Mouse (Mus musculus) regulatory T cell (primary cell): ENCODE results near the gene Gm39566.

ENCODE experiments used
- in situ Hi-C: fragments of 300-600 bp; cut with MboI, MseI; formaldehyde crosslinking; loops from one replicate; pipeline ENCODE4 v1.15.1; 2025; ENCODE audit warnings: high pct_unique_total_duplicates

Gene Gm39566

DNA sequence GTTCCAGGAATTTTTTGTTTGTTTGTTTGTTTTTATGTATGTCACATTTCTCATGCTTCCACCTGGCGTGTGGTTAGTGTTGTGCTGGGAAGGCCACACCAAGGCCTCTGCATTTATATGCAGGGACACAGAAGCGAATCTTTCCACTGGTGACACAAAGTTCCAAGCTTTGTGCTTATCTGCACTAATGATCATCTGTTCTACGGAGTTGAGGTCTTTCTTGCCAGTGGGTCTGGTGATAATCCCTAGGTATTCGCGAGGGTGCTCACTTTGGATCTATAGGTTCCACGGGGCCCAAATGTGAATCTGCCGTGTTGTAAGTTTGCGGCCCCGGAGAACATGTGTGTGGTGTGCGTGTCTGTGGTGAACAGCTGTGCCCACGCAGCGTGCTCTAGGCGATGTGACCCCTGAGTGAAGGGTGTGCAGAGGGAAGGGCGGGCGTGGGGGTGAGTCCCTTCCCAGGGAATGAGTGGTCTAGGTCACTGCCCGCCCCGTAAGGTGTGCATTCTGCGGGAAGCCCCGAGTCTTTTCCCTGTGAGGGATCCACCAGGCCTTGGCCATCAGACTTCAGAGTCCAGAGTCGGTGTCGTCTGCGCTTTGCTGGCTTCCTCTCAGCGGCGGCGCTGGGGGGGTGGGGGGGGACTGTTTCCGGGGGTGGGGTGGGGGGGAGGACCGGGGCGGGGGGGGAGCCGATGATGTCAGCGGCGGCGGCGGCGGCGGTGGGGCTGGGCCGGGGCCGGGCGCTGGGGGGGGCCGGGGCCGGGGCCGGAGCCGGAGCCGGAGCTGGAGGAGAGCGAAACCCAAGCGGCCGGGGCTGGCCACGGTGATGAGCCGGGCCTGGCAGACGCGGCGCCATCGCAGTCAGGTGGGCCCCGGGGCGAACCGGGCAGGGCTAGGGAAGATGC is 49.6 kb downstream of the Gm39566 start, which contains the start of gene Zbtb4:
Gene Zbtb4 (plus strand): TSS at position 692 of the 905 bp plus-strand sequence.
- in situ Hi-C loops: loop anchor here (5.0 kb wide), 1 partner anchor 37 kb away; the partner anchor contains the start of gene Fgf11

DNA sequence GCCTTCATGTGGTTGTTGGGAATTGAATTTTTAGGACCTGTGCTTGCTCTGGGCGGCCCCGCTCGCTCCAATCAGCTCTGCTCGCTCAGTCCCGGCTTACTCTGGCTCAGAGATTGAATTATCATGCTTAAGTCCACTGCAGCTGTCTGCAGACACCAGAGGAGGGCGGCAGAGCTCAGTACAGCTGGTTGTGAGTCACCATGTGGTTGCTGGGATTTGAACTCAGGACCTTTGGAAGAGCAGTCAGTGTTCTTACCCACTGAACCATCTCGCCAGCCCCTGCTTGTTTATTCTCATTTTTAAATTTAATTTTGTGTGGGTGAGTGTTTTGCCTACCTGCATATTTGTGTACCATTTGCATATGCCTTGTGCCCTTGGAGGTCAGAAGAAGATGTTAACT is 51.5 kb downstream of the Gm39566 start:
- in situ Hi-C loops: no loop called here

DNA sequence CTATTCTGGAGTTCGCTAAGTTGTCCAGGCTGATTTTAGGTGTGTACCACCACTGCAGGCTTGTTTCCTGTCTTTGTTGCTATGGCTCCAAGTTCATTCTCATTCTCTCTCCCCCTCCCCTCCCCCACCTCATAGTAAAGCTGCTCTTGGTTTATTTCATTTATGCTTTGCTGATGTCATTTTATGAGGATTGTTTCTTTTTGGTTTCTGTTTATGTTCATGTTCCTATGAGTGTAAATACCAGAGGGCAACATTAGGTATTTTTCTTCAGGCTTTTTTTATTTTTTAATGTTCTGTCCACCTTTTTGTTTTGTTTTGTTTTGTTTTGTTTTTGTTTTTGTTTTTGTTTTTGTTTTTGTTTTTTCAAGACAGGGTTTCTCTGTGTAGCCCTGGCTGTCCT is 53.2 kb downstream of the Gm39566 start, which contains the start of gene Slc35g3:
Gene Slc35g3 (minus strand): TSS at position 101 of the 400 bp plus-strand sequence.
- in situ Hi-C loops: no loop called here
